Mouse (Mus musculus) adrenal gland, adult 8-10 months (tissue): ENCODE data around the gene Gramd2. TPM values are rescaled to one million over a fixed set of nuclear protein-coding genes. Genes with fewer than 3 reads are reported as not detected.

Experiments
- total RNA-seq, 4 experiments: library from RNA; stranded (reverse); gene quantifications; 2 replicates each; pipeline ENCODE4 v1.2.4; 2022

The Gramd2 gene
- total RNA-seq, 4 experiments from 2014 or later: 0.07 to 0.20 (median 0.11) TPM; not detected in 1

Other genes starting within 250 kb of the Gramd2 start
- 100 to 1,000 TPM; 107 to 144 (median 120) TPM for gene Arih1, start 193.5 kb upstream of the Gramd2 start, total RNA-seq
- gene Hexa, start 140.6 kb upstream of the Gramd2 start, total RNA-seq: 100 to 1,000 TPM; 125 to 176 (median 142) TPM
- gene Tmem202, start 140.3 kb upstream of the Gramd2 start, total RNA-seq: 1 to 10 TPM; 1.5 to 3.9 (median 3.5) TPM
- gene Celf6, start 102.2 kb upstream of the Gramd2 start, total RNA-seq: 10 to 100 TPM in 2 of 4 experiments, 1 to 10 TPM in 2; 5.8 to 16.0 (median 9.7) TPM
- 10 to 100 TPM; 25.3 to 39.9 (median 33.0) TPM for gene Parp6, start 62.9 kb upstream of the Gramd2 start, total RNA-seq
- gene Pkm, start 23.8 kb upstream of the Gramd2 start, total RNA-seq: 100 to 1,000 TPM; 565 to 846 (median 715) TPM
- gene Senp8, start 70.6 kb downstream of the Gramd2 start, total RNA-seq: 10 to 100 TPM in 3 of 4 experiments, 1 to 10 TPM in 1; 9.8 to 16.5 (median 11.5) TPM
- 10 to 100 TPM; 13.4 to 26.5 (median 16.8) TPM for gene Myo9a, start 70.8 kb downstream of the Gramd2 start, total RNA-seq